Mouse (Mus musculus): ENCODE measurements around the gene Krtdap. TPM values are rescaled to one million over a fixed set of nuclear protein-coding genes. Genes with fewer than 3 reads are reported as not detected.
"Not testable (repeated sequence)": the region's sequence is repeated elsewhere in the genome, so short reads cannot be mapped to it uniquely, and the experiment has no call there.

The Krtdap gene
- polyA plus RNA-seq, 1 experiment from 2014 or later: not detected

DNA sequence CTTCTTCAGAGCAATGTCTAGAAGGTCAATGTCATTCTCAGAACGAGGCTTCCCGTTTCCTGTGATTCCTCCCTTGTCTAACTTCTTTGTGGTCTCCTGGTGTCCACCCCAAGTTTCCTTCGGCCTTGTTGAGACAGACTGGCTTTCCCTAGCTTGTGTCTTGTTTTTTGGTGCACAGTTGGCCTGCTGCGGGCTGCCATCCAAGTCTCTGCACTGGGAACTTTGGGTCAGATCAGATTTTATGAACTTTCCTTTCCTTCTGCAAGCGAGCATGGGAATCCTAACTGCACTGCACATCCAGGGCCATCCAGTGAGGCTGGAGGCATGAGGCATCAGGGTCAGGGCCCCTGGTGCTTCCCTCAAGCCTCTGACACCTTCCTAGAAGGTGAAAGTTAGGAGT lies 33.8 kb downstream of the Krtdap start:
- WGBS: 75% methylated on average over 5 of the region's 5 CpGs
- H3K4me3 ChIP-seq (ENCODE audit: low read depth, low read length): no peak overlapping the region

DNA sequence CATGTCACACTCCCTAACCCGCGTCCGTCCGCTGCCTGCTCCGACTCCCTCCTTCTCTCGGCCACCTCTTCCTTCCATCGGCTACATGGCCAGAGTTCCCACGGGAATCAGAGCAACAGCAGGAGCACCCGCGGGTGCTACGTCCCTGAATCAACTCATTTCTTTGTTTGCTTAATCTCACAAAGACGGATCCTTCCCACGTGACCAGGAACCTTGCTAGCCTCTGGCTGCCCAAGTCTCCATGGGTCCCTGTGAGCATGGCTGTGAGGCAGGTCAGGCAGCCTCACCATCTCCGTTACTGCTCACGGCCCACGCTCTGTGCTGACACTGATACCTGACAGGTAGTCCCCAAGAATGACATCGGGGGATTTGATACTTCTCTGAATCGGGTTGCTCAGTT lies 36.0 kb downstream of the Krtdap start, which contains the start of gene Ffar2:
Ffar2 (minus strand) TSS at position 101 of the 400 bp plus-strand sequence.
- no peaks in the 10 kb centered on the region for H3K36me3 ChIP-seq (ENCODE audit: control insufficient read depth, insufficient read depth, low read length)
- no peaks in the 10 kb centered on the region for H3K9me3 ChIP-seq (ENCODE audit: control insufficient read depth, low read length)
- H3K27me3 ChIP-seq (ENCODE audit: control insufficient read depth, insufficient read depth, low read length): no peaks in the 10 kb centered on the region
- WGBS: 93% methylated on average over 18 of the region's 18 CpGs
- H3K4me1 ChIP-seq (ENCODE audit: control insufficient read depth, insufficient read depth, low read length): no peaks in the 10 kb centered on the region
- no peak for DNase-seq (ENCODE audit: low spot score)
- no peak within 1 kb of the TSS for H3K9ac ChIP-seq (ENCODE audit: low read length)
- no peak within 1 kb of the TSS for H3K4me2 ChIP-seq (ENCODE audit: low read depth, severe bottlenecking)
- no peak for ATAC-seq (ENCODE audit: insufficient number of reproducible peaks, low FRiP score, low TSS enrichment, low read depth)
- H3K4me3 ChIP-seq (ENCODE audit: low read depth, low read length): no peak within 1 kb of the TSS
- H3K27ac ChIP-seq (replicated peaks; ENCODE audit: low read depth, low read length): no peak within 1 kb of the TSS

More for the DNA sequence above, 33.8 kb downstream of the Krtdap start:
- DNase-seq (ENCODE audit: low spot score) (no peak), ATAC-seq (ENCODE audit: insufficient number of reproducible peaks, low FRiP score, low TSS enrichment, low read depth) (no peak)
- H3K27ac ChIP-seq (replicated peaks; ENCODE audit: low read depth, low read length): no peak overlapping the region
- no peaks in the 10 kb centered on the region for H3K27me3 ChIP-seq (ENCODE audit: control insufficient read depth, insufficient read depth, low read length)
- H3K9me3 ChIP-seq (ENCODE audit: control insufficient read depth, low read length): no peaks in the 10 kb centered on the region
- no peak overlapping the region for H3K4me2 ChIP-seq (ENCODE audit: low read depth, severe bottlenecking)
- H3K9ac ChIP-seq (ENCODE audit: low read length): no peak overlapping the region
- H3K36me3 ChIP-seq (ENCODE audit: control insufficient read depth, insufficient read depth, low read length): no peaks in the 10 kb centered on the region
- no peaks in the 10 kb centered on the region for H3K4me1 ChIP-seq (ENCODE audit: control insufficient read depth, insufficient read depth, low read length)

DNA sequence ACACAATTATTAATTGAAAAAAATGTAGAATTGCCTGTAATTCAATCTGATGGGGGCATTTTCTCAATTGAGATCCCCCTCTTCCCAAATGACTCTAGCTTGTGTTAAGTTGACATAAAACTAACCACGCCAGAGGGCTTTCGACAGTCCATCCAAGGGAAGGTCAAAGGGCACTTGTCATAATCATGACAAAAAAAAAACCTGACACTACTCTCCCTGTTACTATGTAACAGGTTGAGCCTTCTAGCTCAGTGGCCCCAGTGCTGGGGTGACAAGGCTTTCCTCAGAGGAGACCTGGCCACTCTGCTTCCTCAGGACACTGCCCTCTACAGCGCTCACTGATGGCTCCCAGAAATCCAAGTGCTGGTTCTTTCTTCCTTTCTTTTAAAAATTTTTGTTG lies 36.6 kb downstream of the Krtdap start:
- ATAC-seq (ENCODE audit: insufficient number of reproducible peaks, low FRiP score, low TSS enrichment, low read depth) (no peak), DNase-seq (ENCODE audit: low spot score) (no peak)
- H3K9me3 ChIP-seq (ENCODE audit: control insufficient read depth, low read length): no peaks in the 10 kb centered on the region
- no peak overlapping the region for H3K4me3 ChIP-seq (ENCODE audit: low read depth, low read length)
- H3K27me3 ChIP-seq (ENCODE audit: control insufficient read depth, insufficient read depth, low read length): no peaks in the 10 kb centered on the region
- WGBS: 92% methylated on average over 3 of the region's 3 CpGs
- no peaks in the 10 kb centered on the region for H3K36me3 ChIP-seq (ENCODE audit: control insufficient read depth, insufficient read depth, low read length)
- no peak overlapping the region for H3K27ac ChIP-seq (replicated peaks; ENCODE audit: low read depth, low read length)
- H3K4me2 ChIP-seq (ENCODE audit: low read depth, severe bottlenecking): no peak overlapping the region
- H3K4me1 ChIP-seq (ENCODE audit: control insufficient read depth, insufficient read depth, low read length): no peaks in the 10 kb centered on the region
- H3K9ac ChIP-seq (ENCODE audit: low read length): no peak overlapping the region

DNA sequence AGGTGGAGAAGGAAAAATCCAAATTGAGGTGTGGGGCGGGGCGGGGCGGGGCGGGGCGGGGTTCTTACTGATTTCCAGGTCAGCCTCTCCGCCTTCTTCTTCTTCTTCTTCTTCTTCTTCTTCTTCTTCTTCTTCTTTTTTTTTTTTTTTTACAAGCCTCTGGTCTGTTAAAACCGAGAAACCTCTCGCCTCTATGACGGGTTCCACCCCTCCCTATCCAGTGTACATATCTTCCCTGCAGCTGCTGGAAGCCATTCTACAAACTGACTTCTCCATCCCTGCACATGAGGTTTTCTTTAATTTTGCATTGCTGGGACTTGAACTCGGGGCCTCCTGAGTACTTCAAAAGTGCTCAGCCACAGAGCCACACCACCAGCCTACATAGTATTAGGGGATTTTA lies 39.0 kb downstream of the Krtdap start:
- Histone ChIP-seq H3K4me3 (ENCODE audit: low read depth, low read length) (no peak overlapping the region), H3K27me3 (ENCODE audit: control insufficient read depth, insufficient read depth, low read length) (no peaks in the 10 kb centered on the region), H3K27ac (replicated peaks; ENCODE audit: low read depth, low read length) (no peak overlapping the region), H3K9me3 (ENCODE audit: control insufficient read depth, low read length) (no peaks in the 10 kb centered on the region), H3K36me3 (ENCODE audit: control insufficient read depth, insufficient read depth, low read length) (no peaks in the 10 kb centered on the region), H3K4me1 (ENCODE audit: control insufficient read depth, insufficient read depth, low read length) (no peaks in the 10 kb centered on the region), H3K9ac (ENCODE audit: low read length) (no peak overlapping the region), H3K4me2 (ENCODE audit: low read depth, severe bottlenecking) (no peak overlapping the region)
- DNase-seq (ENCODE audit: low spot score) (no peak), ATAC-seq (ENCODE audit: insufficient number of reproducible peaks, low FRiP score, low TSS enrichment, low read depth) (no peak)
- WGBS: 87% methylated on average over 10 of the region's 10 CpGs

DNA sequence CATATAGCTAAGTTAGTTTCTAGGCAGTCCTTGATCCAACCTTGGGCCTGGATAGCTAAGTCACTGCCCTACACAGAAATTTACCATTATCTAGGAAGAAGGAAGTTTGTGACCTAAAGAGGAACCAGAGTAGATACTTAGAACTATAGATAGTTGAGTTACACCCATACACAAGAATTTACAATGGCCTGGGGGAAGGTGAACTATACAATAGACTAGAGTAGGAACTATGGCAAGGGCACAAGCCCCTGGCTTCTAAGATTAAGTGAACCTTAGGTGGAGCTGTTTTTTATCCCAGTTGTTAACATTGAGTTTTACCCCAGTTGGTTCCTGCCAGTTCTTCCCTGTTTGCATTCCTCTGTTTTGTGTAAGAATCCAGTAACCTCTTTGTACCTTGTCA lies 41.2 kb downstream of the Krtdap start:
- ATAC-seq (ENCODE audit: insufficient number of reproducible peaks, low FRiP score, low TSS enrichment, low read depth); H3K4me2 ChIP-seq (ENCODE audit: low read depth, severe bottlenecking); H3K36me3 ChIP-seq (ENCODE audit: control insufficient read depth, insufficient read depth, low read length); H3K9me3 ChIP-seq (ENCODE audit: control insufficient read depth, low read length); H3K4me3 ChIP-seq (ENCODE audit: low read depth, low read length); H3K27me3 ChIP-seq (ENCODE audit: control insufficient read depth, insufficient read depth, low read length); H3K27ac ChIP-seq (replicated peaks; ENCODE audit: low read depth, low read length); H3K4me1 ChIP-seq (ENCODE audit: control insufficient read depth, insufficient read depth, low read length); H3K9ac ChIP-seq (ENCODE audit: low read length); DNase-seq (ENCODE audit: low spot score): not testable (repeated sequence)

DNA sequence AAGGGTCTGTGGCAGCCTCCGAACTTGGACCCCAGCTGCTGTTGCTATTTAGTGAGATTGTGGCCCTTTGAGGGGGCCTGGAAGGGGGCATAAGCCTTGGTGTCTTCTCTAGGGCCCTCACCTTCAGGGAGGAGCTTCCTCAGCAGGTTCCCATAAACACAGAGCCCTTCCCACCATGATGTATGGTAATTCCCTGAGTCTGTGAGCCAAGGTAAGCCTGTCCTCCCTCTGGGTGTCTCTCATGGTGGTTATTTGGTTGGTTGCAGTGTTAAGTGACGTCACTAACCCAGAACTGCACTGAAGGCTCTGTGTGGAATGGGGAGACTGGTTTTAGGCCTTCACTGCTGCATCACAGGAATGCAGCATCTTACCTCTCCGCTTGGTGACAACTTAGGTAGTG lies 41.7 kb downstream of the Krtdap start:
- H3K9ac ChIP-seq (ENCODE audit: low read length): no peak overlapping the region
- H3K27me3 ChIP-seq (ENCODE audit: control insufficient read depth, insufficient read depth, low read length): no peaks in the 10 kb centered on the region
- H3K36me3 ChIP-seq (ENCODE audit: control insufficient read depth, insufficient read depth, low read length): no peaks in the 10 kb centered on the region
- ATAC-seq (ENCODE audit: insufficient number of reproducible peaks, low FRiP score, low TSS enrichment, low read depth) (no peak), DNase-seq (ENCODE audit: low spot score) (no peak)
- H3K4me1 ChIP-seq (ENCODE audit: control insufficient read depth, insufficient read depth, low read length): no peaks in the 10 kb centered on the region
- H3K4me3 ChIP-seq (ENCODE audit: low read depth, low read length): no peak overlapping the region
- WGBS: 66% methylated on average over 3 of the region's 3 CpGs
- H3K4me2 ChIP-seq (ENCODE audit: low read depth, severe bottlenecking): no peak overlapping the region
- no peaks in the 10 kb centered on the region for H3K9me3 ChIP-seq (ENCODE audit: control insufficient read depth, low read length)
- H3K27ac ChIP-seq (replicated peaks; ENCODE audit: low read depth, low read length): no peak overlapping the region

DNA sequence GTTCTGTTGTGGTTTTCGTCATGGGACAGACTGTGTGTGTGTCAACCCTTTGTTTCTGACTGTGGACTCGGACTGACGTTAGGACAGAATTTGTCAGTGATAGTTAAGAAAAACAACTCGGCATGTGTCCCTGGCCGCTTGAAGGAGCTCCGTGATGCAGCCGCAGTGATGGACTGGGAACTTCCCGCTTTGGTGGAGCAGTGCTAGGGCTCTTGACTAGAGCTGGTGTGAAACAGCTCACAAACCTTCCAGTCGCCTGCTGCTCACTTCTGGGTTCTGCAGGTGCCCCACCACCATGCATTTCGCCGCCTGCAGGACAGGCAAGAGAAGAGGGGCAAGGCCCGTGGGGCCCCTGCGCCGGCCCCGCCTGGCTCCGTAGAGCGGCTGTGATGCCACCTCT lies 44.6 kb downstream of the Krtdap start:
- DNase-seq (ENCODE audit: low spot score) (no peak), ATAC-seq (ENCODE audit: insufficient number of reproducible peaks, low FRiP score, low TSS enrichment, low read depth) (no peak)
- H3K4me3 ChIP-seq (ENCODE audit: low read depth, low read length): no peak overlapping the region
- 78% methylated on average over 17 of the region's 17 CpGs for WGBS
- no peaks in the 10 kb centered on the region for H3K36me3 ChIP-seq (ENCODE audit: control insufficient read depth, insufficient read depth, low read length)
- no peaks in the 10 kb centered on the region for H3K4me1 ChIP-seq (ENCODE audit: control insufficient read depth, insufficient read depth, low read length)
- no peaks in the 10 kb centered on the region for H3K27me3 ChIP-seq (ENCODE audit: control insufficient read depth, insufficient read depth, low read length)
- H3K27ac ChIP-seq (replicated peaks; ENCODE audit: low read depth, low read length): no peak overlapping the region
- no peak overlapping the region for H3K4me2 ChIP-seq (ENCODE audit: low read depth, severe bottlenecking)
- no peak overlapping the region for H3K9ac ChIP-seq (ENCODE audit: low read length)
- no peaks in the 10 kb centered on the region for H3K9me3 ChIP-seq (ENCODE audit: control insufficient read depth, low read length)

DNA sequence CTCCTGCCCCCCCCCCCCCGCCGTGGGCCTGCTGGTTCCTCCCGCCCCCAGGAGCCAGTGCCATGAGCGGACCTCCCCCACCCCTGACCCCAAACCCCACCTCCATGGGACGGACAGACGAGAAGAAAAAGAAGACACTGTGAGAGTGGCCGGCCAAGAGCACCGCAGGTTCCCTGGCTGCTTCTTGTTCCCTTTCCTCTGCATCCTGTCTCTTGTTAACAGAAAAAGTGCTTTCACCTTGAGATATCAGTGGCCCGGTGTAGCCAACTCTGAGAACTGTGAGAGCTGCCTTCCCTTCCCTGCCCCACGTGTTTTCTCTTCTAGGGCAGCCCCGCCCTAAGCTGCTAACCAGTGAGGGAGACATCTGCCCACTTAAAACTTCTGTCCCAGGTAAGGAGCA lies 45.0 kb downstream of the Krtdap start:
- not testable (repeated sequence) for H3K36me3 ChIP-seq (ENCODE audit: control insufficient read depth, insufficient read depth, low read length); H3K27ac ChIP-seq (replicated peaks; ENCODE audit: low read depth, low read length); DNase-seq (ENCODE audit: low spot score); H3K27me3 ChIP-seq (ENCODE audit: control insufficient read depth, insufficient read depth, low read length); H3K4me2 ChIP-seq (ENCODE audit: low read depth, severe bottlenecking); H3K9ac ChIP-seq (ENCODE audit: low read length); H3K4me1 ChIP-seq (ENCODE audit: control insufficient read depth, insufficient read depth, low read length); H3K9me3 ChIP-seq (ENCODE audit: control insufficient read depth, low read length); H3K4me3 ChIP-seq (ENCODE audit: low read depth, low read length); ATAC-seq (ENCODE audit: insufficient number of reproducible peaks, low FRiP score, low TSS enrichment, low read depth)
- WGBS: 51% methylated on average over 8 of the region's 11 CpGs

DNA sequence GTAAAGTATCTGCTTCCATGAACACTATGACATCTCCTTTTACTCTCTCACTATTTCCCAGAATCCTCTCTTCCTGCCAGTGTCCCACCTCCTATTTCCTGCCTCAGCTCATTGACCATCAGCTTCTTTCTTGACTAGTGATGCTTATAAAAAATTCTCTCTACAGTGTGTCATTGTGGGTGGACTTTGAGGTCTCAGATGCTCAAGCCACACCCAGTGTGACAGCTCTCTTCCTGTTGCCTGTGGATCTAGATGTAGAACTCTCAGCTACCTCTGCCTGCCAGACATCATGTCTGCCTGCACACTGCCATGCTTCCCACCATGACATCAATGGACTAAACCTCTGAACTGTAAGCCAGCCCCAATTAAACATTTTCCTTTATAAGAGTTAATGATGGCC lies 49.6 kb downstream of the Krtdap start:
- Histone ChIP-seq H3K36me3 (ENCODE audit: control insufficient read depth, insufficient read depth, low read length) (no peaks in the 10 kb centered on the region), H3K9ac (ENCODE audit: low read length) (no peak overlapping the region), H3K9me3 (ENCODE audit: control insufficient read depth, low read length) (no peaks in the 10 kb centered on the region), H3K4me3 (ENCODE audit: low read depth, low read length) (no peak overlapping the region), H3K4me2 (ENCODE audit: low read depth, severe bottlenecking) (no peak overlapping the region), H3K4me1 (ENCODE audit: control insufficient read depth, insufficient read depth, low read length) (no peaks in the 10 kb centered on the region), H3K27ac (replicated peaks; ENCODE audit: low read depth, low read length) (no peak overlapping the region), H3K27me3 (ENCODE audit: control insufficient read depth, insufficient read depth, low read length) (no peaks in the 10 kb centered on the region)
- no peak for DNase-seq (ENCODE audit: low spot score)
- no peak for ATAC-seq (ENCODE audit: insufficient number of reproducible peaks, low FRiP score, low TSS enrichment, low read depth)

Measured in limb, embryonic 11.5 days (tissue).